Mouse (Mus musculus) spleen, postnatal 14 days (tissue): ENCODE results near the gene Serpina10.
"Not testable (repeated sequence)": the region's sequence is repeated elsewhere in the genome, so short reads cannot be mapped to it uniquely, and the experiment has no call there.

Experiments
- DNase-seq, 2 experiments: peaks; one replicate each; pipeline ENCODE4 v3.0.0; 2021 to 2022; ENCODE audit warnings: low spot score in 2 of 2

Serpina10 gene

DNA sequence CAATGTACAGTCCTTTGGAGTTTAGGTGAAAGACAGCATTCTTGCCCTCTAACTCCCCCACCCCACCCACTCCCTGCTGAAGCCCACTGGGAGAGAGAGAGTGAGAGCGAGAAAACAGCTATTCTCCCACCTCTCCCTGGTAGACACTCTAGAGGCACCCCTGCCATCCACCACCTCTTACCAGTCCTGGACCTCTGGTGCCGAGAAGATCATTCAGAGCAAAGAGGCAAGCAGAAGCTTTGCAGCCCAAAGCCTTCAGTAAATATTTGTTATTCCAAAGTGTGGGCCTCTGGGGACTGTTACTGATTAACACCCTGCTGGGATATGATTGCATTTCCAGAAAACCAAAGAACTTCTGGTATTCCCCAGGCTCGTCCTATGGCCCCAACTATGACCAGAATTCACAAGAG, at the start of gene Serpina10:
TSS of gene Serpina10 (minus strand) at position 242 of the 410 bp plus-strand sequence.
- no peak for DNase-seq

DNA sequence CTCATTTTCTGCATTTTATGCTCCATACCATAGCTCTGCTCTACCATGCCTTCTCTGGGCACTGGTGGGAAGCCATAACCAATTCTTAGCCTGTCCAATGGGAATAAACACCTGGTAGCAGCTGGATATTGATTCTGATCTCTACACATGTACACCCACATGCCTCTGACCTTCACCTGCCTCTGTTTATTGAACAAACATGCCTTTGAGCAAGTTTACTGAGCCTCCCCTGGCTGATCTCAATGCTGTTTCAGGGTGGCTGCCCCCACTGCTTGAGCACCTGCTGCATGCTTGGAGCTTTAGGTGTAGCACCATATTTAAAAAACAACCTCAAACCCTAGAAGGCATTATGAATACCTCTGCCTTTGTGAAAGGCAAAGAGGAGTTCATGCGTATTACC, 48.6 kb upstream of the Serpina10 start:
- DNase-seq, result not testable (repeated sequence)

DNA sequence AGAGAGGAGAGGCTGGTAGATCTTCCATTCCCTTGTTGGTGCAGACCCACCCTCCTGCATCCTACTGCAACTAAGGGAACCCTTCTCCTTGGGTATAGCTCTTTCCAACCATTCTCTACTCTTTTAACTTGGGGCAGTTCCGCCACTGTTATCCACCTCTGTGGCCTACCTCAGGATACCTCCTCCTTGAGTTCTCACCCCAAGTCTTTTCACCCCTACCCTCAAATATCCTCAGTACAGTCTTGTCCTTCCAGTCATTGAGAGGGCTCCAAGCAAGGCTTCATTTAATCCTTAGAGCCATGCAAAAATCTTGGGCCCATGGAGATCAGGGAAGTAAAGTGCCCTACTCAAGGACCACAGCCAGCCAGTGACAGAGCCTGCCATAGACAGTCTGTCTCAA, 44.8 kb upstream of the Serpina10 start, which contains the start of gene Serpina16:
TSS of gene Serpina16 (minus strand) at position 101 of the 400 bp plus-strand sequence.
- DNase-seq, result no peak

DNA sequence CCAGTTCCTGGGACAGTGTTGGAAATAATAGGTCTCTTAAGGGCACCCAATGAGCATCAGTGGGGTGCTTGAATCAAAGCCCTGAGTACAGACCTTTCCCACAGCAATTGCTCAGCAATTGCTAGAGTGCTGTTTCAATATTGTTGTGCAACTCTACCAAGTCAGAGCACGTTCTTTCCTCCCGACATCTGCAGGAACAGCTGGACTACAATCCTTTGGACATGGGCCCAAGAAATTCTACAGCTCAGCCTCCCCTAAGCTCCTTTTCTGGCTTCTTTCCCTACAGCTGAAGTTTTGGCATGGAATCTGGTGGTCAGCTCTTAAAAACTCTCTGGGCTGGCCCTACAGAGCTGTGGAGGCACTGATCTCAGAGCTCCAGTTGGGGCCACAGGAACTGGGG, 41.9 kb upstream of the Serpina10 start:
- no peak for DNase-seq

DNA sequence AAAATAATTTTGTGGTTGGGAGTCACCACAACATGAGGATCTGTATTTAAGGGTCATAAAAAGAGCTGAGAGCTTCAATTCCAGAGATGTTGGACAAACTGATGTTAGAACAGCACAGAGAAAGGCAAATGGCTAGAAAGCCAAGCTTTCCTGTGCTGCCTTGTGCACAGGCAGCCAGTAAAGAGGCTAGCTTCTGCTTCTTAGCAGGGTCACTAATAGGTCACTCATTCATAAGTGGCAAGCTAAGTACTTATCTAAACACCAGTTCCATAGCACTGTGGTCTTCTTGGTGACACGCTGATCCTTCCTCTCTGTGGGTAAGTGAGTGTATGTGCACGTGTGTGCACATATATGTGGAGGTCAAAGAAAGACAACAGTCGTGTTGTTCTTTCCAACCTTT, 40.2 kb upstream of the Serpina10 start:
- DNase-seq, result no peak

DNA sequence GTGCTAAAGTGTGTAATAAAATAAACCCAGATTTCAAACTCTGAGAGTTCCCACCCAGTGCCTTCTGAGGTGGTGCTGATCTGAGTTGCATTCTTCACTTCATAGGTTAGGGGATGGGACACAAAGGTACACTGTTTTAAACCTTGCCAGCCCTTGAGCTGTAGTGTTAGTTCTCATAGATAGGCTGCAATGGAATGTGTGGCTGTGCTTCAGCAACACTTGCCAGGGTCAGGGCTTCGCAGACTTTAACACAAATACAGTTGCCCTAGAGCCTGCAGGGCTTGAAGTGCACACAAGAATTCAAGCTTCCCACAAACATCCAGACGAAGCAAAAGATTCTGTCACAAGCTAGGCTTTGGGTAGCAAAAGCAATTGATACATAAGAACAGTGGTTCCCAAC, 39.7 kb upstream of the Serpina10 start:
- no peak for DNase-seq

DNA sequence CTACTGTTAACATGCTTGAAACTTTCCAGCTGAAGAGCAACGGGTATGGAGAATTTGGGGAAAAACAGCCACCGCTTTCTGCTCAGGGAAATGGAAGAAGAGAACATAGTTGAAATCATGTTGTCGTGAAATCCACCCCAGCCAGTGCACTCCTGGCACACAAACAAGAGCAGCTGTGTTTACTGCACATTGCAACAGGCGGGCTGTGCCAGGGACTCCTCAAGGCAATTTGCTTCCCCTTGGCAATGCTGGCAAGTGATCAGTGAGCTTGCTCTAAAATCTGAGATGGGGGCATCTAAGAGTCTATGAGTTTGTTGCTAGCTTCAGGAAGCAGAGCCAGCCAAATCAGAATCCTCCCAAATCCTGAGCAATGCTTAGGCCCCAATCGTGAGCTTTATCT, 39.1 kb upstream of the Serpina10 start:
- no peak for DNase-seq

DNA sequence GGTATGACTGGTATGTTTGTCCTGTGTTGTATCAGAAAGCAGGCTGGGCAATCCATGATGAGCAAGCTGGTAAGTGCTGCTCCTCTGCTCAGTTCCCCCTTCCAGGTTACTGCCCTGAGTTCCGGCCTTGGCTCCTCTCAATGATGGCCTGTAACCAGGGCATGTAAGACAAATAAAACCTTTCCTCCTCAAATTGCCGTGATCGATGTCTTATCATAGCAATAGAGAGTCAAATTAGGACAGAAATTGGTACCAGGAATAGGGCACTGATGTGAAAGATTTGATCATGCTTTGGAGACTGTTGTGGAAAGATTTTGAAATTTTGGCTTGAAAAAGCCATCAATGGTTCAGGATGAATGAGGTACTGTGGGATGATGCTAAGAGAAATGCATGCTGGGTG, 34.0 kb upstream of the Serpina10 start:
- DNase-seq, result no peak

DNA sequence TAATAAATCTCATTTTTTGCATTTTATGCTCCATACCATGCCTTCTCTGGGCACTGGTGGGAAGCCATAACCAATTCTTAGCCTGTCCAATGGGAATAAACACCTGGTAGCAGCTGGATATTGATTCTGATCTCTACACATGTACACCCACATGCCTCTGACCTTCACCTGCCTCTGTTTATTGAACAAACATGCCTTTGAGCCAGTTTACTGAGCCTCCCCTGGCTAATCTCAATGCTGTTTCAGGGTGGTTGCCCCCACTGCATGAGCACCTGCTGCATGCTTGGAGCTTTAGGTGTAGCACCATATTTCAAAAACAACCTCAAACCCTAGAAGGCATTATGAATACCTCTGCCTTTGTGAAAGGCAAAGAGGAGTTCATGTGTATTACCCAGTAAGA, 30.8 kb upstream of the Serpina10 start:
- DNase-seq, result not testable (repeated sequence)

DNA sequence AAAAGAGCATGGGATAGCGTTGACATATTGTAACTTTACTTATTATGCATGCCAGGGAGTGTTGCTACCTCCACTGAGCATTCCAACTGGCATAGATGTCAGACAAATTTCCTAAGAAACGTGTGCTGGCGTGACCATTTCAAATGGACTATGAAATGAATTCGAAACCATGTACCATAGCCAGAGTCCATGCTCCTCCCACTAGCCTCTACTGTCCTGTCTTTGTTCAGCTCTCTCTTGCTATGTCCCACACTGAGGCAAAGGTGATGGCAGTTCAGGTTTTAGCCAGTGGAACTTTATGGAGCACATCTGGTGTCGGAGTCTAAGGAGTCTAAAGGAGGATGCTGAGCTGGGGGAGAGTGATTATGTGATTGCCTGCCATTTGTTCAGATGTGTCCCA, 28.8 kb upstream of the Serpina10 start:
- no peak for DNase-seq

DNA sequence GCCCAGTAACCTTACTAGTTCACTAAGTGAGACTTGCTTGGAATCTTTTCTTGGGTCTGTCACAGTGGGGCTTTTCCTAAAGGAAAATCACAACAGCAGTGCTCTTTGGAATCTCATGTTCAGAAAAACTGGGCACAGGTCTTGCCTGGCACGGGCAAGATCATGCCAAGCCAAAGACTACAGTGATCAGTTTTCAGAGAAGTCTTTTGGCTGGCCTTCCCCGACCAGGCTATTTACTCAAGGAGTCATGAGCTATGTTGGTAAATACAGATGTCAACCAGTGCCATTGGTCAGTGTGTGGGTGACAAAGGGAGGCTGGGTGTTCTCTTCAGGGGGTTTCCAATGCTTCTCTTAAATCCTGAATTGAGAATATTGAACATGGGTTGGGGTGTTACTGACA, 27.9 kb upstream of the Serpina10 start:
- no peak for DNase-seq

DNA sequence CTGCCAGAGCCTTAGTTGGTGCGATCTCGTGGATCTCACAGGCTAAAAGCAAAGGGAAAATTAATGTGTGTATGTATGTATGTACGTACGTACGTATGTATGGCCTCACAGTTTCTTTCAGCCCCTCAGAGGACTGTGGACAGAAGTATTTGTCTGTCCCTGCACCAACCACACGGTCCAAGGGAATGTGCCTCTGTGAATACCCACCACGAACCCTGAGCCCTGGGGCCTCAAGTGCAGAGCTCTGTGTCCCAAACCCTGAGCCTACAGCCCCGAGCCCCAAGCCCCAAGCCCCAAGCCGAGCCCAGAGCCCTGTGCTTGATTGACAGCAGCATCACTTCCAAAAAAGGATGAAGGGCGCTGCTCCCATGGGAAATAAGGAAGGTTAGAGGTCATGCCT, 26.7 kb upstream of the Serpina10 start:
- no peak for DNase-seq

DNA sequence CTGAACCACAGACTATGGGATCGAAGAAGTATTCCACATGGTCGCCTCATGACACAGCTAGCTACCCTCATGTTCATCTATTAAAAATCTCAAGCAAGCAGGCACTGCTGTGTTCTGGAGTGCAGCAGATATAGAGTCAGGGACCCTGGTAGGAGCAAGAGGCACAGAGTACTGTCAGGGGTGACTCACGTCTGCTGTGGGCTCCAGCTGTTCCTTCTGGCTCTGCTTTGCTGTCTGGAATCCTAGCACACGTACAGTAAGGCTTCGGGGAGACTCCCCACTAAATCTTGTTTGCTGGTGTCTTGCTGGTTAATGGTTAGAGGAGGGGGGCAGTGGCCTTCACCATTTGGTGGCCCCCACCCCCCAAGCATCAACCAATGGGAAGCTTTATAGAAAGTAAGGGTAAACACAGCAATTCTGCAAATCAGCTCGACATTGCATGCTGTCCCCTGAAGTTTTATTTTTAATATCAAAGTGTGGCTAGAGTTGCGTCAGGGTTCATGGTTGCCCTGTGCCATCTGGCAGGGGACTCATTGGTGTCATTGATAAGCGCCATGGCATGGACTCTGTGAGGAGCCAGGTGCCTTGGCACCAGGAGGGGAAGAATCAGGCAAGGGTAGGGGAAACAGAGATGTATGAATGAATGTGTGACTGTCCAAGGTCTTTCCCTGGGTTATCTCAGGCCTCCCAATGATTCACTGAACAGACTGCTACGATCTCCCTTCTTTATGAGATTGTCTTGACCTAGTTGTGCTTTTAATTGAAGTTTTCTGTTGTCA, 25.8 kb upstream of the Serpina10 start, which contains the start of gene Serpina6:
TSS of gene Serpina6 (minus strand) at position 365 of the 779 bp plus-strand sequence.
- DNase-seq, result no peak

DNA sequence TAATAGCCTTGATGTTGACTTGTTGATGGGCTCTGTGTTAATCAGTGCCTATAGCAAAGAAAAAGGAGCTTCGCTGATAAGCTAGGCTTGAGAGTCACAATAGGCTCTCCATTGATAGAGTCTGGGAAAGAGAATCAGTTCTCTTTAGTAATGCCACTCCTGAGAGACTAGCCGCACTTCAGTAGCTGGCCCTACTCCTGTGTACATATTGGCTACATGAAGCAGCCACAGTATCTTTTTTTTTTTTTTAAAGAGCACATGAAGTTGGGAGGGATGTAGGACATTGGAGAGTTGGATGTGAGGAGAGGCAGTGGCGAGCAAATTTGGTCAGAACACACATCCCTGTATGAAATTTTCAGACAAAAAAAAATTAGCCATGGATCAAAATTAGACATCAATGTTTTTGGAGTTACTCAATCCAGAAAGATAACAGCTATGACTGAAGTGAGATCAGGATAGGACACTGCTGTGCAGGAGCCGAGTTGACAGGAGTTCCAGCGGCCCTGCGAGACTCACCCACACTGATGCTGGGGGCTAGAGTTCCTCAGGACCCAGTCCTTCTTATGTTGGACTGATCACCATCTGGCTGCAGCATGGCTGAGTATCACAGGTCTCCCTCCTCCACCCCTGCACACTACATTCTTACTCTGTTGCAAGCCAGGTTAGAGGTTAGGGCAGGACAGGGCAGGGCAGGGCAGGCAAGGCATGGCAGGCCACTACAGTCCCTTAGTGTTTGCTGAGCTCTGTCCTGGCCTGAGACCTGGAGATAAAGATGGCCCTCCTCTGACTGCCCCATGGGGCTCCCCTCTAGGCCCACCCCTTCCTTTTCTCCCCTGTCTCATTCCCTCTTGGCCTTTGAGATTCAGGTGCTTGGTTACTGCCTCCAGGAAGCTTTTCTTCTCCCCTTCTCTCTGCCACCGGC, 24.1 kb upstream of the Serpina10 start:
- no peak for DNase-seq

DNA sequence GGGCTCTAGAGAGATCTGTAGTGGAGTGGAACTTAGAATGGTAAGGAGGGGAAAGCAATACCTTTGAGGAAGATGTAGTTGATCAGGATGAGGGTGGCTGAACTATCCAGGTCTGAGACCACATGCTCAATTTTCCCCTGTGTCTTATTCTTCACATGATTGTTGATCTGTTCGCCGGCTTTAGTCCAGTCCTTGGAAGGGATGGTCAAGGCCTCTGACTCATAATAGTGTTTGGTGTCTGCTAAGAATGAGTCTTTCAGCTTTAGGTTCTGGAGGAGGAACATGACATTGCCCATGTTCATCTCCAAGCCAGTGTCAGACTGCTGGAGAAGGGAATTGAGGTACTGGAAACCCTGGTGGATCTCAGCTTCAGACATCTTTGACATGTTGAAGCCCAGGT, 22.6 kb upstream of the Serpina10 start:
- DNase-seq, result no peak

DNA sequence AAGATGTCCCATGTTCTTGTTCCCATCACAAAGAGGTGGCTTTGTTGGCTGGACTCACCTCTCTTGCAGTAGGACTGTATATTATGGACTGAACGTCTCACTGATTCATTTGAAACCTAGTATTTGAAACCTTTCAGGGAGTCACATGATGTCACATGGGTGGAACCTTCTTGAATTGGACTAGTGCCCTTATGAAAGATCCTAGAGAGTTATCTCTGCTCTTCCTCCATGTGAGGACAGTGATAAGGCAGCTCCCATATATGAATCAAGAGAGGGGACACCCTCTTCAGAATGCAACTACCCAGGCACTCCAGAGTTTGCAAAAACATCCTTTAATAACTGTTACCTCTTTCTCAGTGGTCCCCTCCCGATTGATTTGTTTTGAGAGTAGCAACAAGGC, 15.1 kb upstream of the Serpina10 start:
- no peak for DNase-seq

DNA sequence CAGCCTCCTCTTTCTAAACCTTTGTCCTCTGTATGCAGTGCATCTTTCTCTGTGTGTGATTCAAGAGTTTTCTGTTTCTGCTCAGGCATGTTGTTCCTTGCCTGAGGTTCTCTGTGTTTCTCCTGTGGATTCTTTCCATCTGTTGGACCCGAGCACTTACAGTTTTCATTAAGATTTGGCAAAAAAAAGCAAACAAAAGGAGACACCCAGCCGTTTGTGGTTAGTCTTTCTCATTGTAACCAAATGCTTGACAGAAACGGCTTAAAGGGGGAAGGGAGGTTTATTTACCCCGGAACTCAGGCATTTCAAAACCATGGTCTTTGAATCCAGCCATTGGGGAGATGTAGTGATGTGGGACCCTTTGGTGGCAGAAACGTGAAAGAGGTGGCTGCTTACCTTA, 13.4 kb upstream of the Serpina10 start:
- DNase-seq, result no peak

DNA sequence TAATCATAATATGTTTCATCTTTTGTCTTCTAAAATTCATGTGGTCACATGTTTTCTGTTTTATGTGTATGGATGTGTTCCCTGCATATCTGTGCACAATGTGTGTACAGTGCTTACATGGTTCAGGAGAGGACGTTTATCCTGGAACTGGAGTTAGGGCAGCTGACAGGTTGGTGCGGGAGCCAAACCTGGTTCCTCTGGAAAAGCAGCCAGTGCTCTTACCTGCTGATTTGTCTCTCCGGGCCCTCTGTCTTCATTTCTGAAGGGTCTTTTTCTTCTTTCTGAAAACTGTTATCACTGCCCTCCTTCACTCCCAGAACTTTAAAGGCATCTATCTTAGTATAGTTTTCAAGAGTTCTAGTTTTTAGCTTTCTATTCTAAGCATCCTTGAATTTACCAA, 12.6 kb upstream of the Serpina10 start:
- DNase-seq, result no peak

DNA sequence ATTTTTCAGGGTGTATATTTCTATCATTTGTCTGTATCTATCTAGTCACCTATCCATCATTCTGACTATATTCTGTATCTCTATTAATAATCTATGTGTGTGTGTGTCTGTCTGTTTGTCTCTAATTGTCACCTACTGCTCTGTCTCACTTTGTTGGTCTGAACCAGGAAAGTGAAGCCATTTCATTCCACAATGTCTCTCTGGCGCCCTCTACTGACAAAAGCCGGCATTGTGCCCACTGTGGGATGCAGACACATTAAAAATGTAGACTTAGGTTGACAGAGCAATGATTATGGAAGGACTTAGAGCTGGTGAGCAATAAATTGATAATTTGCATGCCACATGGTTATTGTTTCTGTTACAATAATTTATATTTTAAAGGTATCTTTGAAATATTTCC, 12.1 kb upstream of the Serpina10 start:
- DNase-seq, result peak; percentile 14 to 51

DNA sequence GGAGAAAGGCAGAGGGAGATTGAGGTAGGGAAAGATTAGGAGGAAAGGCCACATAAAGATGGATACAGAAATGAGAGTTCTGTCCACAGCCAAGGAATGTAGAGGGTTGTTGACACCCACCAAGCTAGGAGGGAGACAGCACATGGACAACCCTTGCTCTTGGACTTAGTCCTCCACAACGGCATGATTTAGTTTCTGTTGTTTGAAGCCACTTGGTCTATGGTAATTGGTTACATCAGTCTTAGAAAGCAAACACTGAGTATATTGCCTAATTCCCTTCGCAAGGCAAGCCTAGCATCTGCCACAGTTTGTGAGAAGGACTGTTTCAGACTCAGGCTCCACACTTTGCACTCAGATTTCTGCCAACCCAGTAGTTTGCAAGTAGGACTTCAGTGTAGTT, 4.6 kb upstream of the Serpina10 start:
- DNase-seq, result no peak

DNA sequence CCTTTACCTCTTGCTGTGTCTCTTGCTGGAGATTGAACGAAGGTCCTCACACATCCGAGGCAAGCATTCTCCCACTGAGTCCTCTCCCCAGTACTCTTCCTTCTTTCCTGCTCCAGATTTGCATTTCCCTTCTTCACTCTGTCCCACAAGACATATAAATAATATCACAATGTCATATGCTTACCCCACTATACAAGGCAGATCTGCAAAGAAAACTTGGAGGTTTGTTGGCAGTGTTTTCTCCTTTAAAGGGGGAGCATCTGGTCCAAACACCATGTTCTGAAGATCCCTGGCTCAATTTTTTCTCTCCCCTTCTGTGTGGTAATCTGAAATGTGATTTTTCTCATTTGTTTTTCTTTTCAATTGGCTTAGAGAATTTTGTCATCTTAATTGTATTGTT, 3.2 kb upstream of the Serpina10 start:
- no peak for DNase-seq

DNA sequence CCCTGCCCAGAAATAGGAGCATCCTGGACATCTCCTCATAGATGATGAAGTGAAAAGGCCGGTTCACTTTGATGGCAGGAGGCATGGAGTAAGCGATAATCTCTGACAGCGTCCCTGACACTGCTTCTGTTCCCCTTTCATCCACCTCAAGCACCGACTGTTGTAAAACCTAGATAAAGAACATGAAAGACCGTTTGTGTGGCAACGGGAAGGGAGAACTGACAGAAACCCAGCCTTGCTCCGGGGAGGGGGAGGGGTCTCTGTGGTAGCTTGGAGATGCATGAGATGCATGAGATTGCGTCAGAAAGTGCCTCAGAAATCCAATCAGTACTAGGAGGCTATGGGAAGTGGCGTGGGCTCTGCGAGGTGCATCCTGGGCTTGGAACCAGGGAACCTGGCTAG, 14.4 kb downstream of the Serpina10 start:
- no peak for DNase-seq

DNA sequence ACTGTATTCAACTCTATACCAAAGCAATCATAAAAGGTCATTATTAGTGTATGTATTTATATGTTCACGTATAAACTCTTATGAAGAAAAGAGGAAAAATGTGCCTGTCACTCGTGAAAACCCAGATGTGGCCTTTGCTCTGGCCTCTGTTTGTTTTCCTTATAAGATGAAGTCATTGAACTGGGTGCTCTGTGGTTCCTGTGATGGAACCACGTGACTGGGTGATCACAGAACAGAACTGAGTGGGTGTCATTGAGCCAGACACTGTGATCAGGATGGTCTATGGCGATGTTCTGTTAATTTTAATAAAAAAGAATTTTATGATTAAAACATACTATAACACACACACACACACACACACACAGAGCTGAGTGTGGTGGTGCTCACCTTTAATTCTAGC, 15.5 kb downstream of the Serpina10 start:
- DNase-seq, result no peak
